Mouse (Mus musculus) small intestine, adult 2 months (tissue): ENCODE results near the gene Gm45208.

Experiments
- CTCF ChIP-seq: fragments of 200-500 bp; IDR thresholded peaks from 2 replicates; pipeline ENCODE4 v1.5.1; 2012; ENCODE audit warnings: low read depth, mild to moderate bottlenecking, control low read depth, inconsistent platforms, low read length, moderate library complexity, mixed read lengths; ENCODE audit not compliant: insufficient replicate concordance, insufficient read length; ENCODE audit errors: extremely low read depth
- POLR2A ChIP-seq: fragments of 200-500 bp; IDR thresholded peaks from 2 replicates; pipeline ENCODE4 v1.6.1; 2012; ENCODE audit warnings: low read depth, mild to moderate bottlenecking, control low read depth, inconsistent platforms, low read length, moderate library complexity

GRCm38 (mm10) chrX:7744940-7745339, 22.9 kb downstream of the Gm45208 start:
- TF ChIP-seq POLR2A, result no peak
- TF ChIP-seq CTCF, result no peak
